Mouse (Mus musculus) NIH3T3 (cell line): ENCODE results near the gene Ttc3.
"Not testable (repeated sequence)": the region's sequence is repeated elsewhere in the genome, so short reads cannot be mapped to it uniquely, and the experiment has no call there.

Experiments
- DNase-seq: peaks from one replicate; pipeline ENCODE4 v3.0.0-alpha.2; 2012; ENCODE audit warnings: low read depth

The Ttc3 gene

DNA sequence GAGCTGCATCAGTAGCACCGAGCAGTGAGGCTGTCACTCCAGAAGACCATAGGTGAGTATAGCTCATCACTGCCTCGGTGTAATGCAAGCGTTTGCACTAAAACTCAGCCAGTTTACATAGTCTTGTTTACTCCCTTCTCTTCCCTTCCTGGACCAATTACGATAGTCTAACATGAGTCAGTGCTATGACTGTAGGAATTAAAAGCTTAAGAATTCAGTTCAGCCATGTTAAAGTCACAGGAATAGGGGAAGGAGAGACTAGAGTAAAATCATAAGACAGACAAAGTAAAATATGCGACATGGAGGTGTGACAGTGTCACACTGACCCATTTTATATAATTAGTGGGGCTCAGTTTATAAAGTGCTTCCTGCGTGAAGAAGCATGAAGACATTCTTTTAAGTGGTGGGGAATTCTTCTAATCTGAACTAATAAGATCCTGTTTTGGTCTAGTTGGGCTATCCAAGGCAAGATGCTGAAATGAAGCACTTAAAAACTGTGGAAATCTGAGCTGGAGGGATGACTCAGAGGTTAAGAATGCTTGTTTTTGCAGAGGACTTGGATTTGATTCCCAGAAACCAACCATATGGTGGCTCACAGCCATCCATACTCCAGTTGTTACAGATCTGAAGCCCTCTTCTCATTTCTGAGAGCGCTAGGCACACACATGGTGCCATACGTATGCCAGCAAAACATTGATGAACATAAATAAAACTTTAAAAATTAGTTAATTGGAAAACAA is 65.2 kb downstream of the Ttc3 start:
- peak; percentile 89 for DNase-seq

DNA sequence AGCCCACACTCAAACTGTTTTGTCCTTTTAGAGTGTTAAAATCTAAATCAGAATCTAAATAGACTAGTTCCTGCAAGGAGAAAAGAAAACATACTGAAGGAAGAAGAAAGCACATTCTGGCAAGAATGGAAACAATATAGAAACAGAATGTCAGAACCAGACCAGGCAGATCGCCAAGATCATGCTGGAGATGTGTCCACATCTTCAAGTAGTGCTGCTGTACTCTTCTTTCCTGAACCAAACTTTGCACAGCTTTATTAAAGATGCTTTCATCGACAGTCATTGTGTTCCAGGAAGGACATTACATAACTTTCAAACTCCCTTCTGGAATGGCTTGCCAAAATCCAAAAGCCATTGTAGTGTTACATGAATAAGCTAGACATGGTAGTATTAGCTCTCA is 66.4 kb downstream of the Ttc3 start:
- peak; percentile 71 for DNase-seq

DNA sequence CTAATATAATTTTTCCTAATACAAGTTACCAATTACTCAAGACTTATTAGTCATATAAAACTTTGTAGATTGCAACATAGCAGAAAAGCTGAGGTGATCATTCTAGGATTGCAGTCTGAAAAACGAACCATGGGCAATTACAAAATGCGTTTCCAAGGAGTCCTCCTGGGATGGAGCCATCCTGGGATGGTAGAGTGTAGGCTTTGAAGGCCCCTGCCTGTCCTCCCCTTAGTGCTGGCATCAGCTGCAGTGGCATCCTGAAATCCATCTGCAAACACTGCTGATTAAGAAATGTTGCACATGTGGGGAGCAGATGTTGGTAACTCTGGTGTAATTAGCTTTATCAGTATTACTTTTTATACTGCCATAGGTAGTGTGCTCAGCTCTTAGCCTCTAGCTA is 70.9 kb downstream of the Ttc3 start:
- DNase-seq = peak; percentile 18

GRCm38 (mm10) chr16:94449151-94449550 is 78.7 kb downstream of the Ttc3 start:
- no peak for DNase-seq

DNA sequence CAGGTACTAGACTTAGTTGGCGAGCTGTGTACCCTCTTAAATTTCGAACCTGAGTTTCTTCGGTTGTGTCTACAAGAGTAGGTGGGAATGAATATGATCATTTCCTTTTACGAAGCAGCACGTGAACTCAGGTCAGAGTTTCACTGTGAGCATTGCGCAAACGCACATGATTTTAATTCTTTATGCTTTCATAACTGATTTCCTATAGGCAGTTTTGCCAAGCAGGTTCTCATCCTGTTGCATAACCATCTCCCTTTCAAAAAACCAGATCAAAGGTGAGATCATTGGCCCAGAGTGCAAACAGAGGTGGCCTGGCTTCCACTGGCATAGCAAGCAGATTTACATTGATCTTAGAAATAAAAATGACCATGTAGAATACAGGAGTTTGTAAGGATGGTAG is 79.2 kb downstream of the Ttc3 start:
- peak; percentile 11 for DNase-seq

DNA sequence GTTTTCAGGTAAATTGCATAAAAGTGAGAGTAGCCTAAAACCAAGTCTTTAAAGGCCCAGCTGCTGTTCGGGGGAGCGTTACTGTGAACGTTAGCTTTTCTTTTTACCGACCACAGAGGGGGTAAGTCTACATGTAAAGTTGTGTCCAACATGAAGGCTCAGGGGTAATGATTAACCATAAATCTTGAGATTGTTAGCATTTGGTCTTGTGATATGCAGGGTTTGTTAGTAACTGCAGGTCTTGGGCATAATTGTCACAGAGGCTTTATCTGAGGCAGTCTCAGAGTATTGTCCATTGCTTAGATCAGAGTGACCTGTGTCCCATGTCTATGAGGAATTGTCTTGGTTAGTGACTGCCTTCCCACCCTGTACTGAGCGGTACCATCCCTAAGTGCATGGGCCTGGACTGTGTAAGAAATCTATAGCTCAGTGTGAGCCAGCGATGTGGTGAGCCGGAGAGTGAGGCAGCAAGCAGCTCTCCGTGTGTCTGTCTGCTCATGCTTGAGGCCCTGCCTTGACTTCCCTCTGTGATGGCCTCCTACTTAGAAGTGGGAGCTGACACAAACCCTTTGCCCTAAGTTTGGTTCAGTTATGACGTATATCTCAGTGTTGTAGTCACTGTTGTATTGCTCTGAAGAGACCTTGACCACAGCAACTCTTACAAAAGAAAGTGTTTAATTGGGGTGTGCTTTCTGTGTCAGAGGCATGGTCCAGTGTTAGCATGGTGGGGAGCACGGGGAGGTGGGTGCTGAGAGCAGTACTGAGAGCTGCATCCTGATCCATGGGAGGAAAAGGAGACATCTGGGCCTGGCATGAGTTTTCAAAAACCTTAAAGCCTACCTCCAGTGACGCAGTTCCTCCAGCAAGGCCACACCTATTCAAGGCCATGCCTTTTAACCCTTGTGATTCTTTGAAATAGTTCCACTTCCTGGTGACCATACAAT is 81.4 kb downstream of the Ttc3 start:
- DNase-seq = no peak

GRCm38 (mm10) chr16:94452768-94453167 is 82.3 kb downstream of the Ttc3 start:
- no peak for DNase-seq

DNA sequence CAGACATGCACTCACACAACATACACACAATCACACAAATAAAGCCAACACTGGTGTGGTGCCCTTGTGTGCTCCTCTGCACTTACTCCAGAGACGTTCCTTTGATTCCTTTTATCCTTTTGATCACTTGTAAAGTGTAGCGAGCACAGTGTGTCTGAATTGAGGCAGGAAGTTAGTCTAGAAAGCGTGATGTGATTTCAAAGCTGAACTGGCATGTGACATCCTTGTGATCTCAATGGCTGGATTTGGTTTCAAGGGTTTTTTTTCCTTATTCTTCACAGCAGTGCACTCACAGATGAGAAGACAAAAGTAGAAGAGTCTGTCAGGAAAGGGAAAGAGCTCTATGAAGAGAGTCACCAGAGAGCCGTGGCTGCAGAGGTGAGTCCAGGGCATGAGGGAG is 83.7 kb downstream of the Ttc3 start:
- no peak for DNase-seq

DNA sequence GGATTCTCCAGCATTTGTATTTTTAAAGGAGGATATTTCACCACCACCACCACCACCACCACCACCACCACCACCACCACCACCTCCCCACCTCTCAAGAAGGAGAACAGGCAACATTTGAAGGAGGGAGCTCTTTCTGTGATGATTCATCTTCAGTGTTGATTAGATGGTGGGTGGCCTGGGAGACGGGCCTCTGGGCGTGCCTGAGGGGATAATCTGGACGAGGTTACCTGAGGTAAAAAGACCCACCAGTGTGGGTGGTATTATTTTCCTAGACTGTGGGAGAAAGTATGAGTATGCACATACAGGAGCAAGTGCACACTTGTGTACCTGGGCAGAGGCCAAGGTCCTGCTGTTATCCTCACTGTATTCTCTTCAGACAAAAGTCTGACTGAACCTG is 93.6 kb downstream of the Ttc3 start:
- DNase-seq = no peak

DNA sequence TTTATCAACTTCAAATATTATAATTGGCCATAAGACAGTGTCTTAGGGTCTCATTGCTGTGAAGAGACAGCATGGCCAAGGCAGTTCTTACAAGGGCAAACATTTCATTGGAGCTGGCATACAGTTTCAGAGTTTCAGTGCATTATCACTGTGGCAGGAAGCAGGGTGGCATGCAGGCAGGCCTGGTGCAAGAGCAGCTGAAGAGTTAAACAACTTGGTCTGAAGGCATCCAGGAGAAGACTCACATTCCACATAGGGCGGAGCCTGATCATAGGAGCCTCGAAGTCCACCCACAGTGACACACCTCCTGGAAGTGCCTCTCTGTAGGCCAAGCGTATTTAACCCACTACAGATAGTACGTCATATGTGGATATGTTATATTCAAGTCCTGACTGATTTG is 95.5 kb downstream of the Ttc3 start:
- DNase-seq = no peak

DNA sequence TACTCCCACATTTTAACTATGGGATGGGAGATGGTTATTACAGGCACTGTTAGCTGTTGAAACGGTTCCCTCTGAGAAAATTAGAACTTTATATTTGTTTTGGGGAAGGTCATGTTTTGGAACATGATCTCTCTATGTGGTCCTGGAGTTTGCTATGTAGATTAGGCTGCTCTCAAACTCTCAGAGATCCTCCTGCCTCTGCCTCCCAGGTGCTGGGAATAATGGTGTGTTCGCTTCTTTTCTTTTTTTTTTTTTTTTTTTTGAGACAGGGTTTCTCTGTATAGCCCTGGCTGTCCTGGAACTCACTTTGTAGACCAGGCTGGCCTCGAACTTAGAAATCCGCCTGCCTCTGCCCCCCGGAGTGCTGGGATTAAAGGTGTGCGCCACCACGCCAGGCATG is 95.9 kb downstream of the Ttc3 start:
- not testable (repeated sequence) for DNase-seq

GRCm38 (mm10) chr16:94467337-94468055 is 97.1 kb downstream of the Ttc3 start:
- no peak for DNase-seq

DNA sequence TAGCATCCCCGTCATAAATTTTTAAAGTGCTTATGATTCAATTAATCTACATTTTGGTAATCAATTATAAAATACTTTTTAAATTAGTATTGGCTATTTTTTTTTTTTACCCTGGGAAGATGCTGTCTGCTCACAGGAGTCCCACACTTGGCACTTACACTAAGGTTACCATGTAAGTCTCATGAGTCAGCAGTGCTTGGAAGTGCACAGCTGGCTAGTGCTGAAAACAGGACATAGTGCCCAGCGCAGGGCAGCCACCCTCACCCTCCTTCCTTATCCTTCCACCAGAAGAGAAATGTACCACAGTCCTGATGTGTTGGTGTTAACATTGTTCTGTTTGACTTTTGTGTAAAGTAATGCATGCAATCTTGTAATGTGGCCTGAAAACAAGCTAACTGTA is 98.0 kb downstream of the Ttc3 start:
- no peak for DNase-seq

DNA sequence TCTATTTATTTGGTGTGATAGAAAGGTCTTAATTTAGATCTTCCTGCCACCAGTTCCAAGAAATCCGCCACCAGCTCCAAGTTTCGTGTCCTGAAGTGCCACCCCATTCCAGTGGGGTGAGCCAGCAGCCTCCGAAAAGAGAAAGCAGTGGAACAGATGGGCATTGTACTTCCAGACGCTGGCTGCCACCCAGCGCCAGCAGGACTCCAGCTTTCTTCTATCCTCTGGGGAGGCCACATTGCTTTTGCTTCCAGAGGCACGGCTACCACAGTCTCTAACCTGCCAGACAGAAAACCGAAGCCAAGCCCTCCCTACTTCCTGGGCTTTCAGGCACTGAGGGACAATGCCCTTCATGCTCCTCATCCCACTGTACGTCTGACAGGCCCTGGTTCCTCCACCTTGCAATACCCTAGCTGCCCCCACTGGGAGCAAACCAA is 102.1 kb downstream of the Ttc3 start:
- peak; percentile 35 for DNase-seq

- no peak for DNase-seq
Observed at GRCm38 (mm10) chr16:94473086-94473822, 102.8 kb downstream of the Ttc3 start.

DNA sequence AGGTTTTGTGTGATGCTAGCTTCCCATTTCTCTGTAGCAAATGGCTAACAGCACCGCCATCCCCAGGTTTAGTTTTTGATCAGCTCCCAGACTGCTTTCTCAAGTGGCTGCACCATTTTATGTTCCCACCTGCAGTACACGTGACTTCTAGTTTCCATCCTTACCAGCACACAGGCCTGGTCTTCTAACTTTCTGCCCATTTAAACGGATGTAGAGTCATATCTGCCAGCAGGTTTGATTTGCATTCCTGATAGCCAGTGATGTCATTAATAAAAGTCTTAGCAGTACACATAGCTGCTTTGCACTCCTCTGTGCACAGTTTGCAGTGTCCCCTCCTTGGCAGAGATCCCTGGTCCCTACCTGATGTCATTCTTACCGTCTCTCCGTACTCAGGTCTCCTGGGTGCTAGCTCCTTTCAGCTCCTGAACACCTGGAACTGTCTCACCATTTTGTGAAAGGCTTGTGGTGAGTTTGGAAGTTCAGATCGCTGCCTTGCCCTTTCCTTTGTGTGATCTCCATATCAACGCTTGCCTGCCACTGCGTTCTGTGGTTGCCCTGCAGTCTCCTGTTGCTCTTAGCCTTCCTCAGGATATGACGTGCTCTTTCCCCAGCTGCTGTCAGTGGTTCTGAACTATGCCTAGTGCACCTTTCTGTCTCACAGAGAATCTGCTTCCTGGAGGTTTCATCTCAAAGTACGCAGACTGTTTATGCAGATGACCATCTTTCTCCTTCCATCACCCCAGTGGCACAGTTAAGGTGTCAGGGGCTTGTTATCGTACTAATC is 114.5 kb downstream of the Ttc3 start:
- DNase-seq = no peak

GRCm38 (mm10) chr16:94487341-94487740 is 116.9 kb downstream of the Ttc3 start:
- DNase-seq = peak; percentile 54

DNA sequence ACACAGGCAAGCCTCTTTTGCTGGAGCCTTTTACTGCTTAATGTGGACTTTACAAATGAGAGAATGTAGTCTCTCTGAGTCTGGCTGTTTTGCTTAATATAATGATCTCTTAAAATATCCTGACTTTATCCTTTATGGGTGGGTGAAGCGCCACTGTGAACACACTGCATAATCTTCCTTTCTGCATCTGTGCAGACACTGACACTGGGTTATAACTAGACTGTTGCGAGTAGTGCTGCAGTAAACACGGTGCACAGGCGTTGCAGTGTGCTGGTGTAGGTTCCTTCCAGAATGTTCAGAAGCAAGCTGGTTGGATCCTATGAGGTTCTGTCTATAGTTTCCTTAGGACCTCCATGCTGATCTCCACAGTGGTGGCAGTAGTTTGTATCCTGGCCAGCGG is 118.9 kb downstream of the Ttc3 start:
- DNase-seq = no peak

- not testable (repeated sequence) for DNase-seq
Observed at GRCm38 (mm10) chr16:94497176-94497575, 126.8 kb downstream of the Ttc3 start.

DNA sequence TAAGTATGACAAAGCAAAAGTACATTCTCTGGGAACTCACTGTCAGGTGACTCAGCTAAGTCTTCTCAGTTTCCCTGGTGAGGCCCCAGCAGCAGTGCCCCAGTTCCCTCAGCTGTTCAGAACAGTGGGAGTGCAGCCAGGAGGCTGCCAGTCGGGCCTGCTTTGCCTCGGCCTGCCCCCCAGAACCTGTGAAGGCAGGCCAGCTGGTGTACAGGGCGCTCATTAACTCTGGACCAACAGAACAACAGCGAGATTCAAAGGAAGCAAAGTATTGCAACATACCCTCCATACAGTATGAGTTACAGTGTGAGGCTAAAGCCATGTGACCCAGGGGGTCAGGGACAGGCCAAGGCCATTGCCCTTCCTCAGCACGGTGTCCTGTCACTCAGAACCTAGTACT is 127.5 kb downstream of the Ttc3 start:
- DNase-seq = peak; percentile 65

GRCm38 (mm10) chr16:94504192-94504591 is 133.8 kb downstream of the Ttc3 start:
- no peak for DNase-seq
